Mouse (Mus musculus) kidney, embryonic 14.5 days (tissue): ENCODE measurements around the gene Otop1. TPM values are rescaled to one million over a fixed set of nuclear protein-coding genes. Genes with fewer than 3 reads are reported as not detected.

Experiments
- ATAC-seq: fragments of 200-750 bp; cut with Nextera tagmentation; 2 replicates; pipeline ENCODE4 v1.8.0; 2017; ENCODE audit warnings: moderate number of reproducible peaks, mild to moderate bottlenecking, moderate TSS enrichment, moderate library complexity; ENCODE audit not compliant: low FRiP score, low TSS enrichment
- H3K27ac ChIP-seq: fragments of 300-500 bp; sonication (generic); 2 replicates; pipeline ENCODE4 v1.5.1; 2014; ENCODE audit warnings: low read depth, mild to moderate bottlenecking, low read length, moderate library complexity, mixed read lengths
- H3K27me3 ChIP-seq: fragments of 300-500 bp; sonication (generic); 2 replicates; pipeline ENCODE4 v1.6.1; 2014; ENCODE audit warnings: mild to moderate bottlenecking, low read length; ENCODE audit not compliant: control insufficient read depth, insufficient read depth
- H3K36me3 ChIP-seq: fragments of 300-500 bp; sonication (generic); 2 replicates; pipeline ENCODE4 v1.6.1; 2014; ENCODE audit warnings: low read length, mixed read lengths; ENCODE audit not compliant: control insufficient read depth, insufficient read depth
- H3K4me1 ChIP-seq: fragments of 300-500 bp; sonication (generic); 2 replicates; pipeline ENCODE4 v1.6.1; 2014; ENCODE audit warnings: low read length, mixed read lengths; ENCODE audit not compliant: control insufficient read depth, insufficient read depth
- H3K4me2 ChIP-seq: fragments of 300-500 bp; sonication (generic); replicated peaks from 2 replicates; pipeline ENCODE4 v1.6.1; 2014; ENCODE audit warnings: low read depth, mild to moderate bottlenecking, low read length
- H3K4me3 ChIP-seq: fragments of 300-500 bp; sonication (generic); 2 replicates; pipeline ENCODE4 v1.5.1; 2014; ENCODE audit warnings: mild to moderate bottlenecking, low read length
- H3K9ac ChIP-seq: fragments of 300-500 bp; sonication (generic); 2 replicates; pipeline ENCODE4 v1.6.1; 2014; ENCODE audit warnings: low read depth, mild to moderate bottlenecking, low read length, moderate library complexity
- H3K9me3 ChIP-seq: fragments of 300-500 bp; sonication (generic); 2 replicates; pipeline ENCODE4 v1.6.1; 2016; ENCODE audit warnings: low read length; ENCODE audit not compliant: control insufficient read depth
- WGBS: fragments of 180-500 bp; shearing (Covaris S2); extraction: QIAGEN DNeasy Blood & Tissue Kit; methylation state at CpG from one replicate; pipeline ENCODE4 v1.1.7; 2014; 5-methylcytosine and 5-hydroxymethylcytosine counted together
- polyA plus RNA-seq: library from polyadenylated mRNA; unstranded; fragments of >200 nt; fragmentation: Nextera tagmentation; extraction: Ambion mirVana; gene quantifications from 2 replicates; pipeline ENCODE4 v1.2.1, GENCODE M21; 2014

Otop1 gene
- polyA plus RNA-seq, result not detected in 2 replicates

- Histone ChIP-seq H3K9me3 (no peaks in the 10 kb centered on the region), H3K4me1 (peaks cover 9% of the 10 kb centered on the region; the same call in 1 of the 2 replicates), H3K9ac (no peak within 1 kb of the TSS), H3K27me3 (peaks cover 49% of the 10 kb centered on the region), H3K27ac (no peak within 1 kb of the TSS), H3K36me3 (0 out of 2 replicates have a peak, but pooled peaks cover 3% of the 10 kb centered on the region), H3K4me3 (peak within 1 kb of the TSS; percentile 32; the same call in 1 of the 2 replicates), H3K4me2 (no peak within 1 kb of the TSS)
- 8% methylated on average over 4 of the region's 4 CpGs for WGBS
- no peak for ATAC-seq
Observed at GRCm38 (mm10) chr5:38275771-38276170, at the start of gene Otop1. Otop1 (plus strand) TSS chr5:38275972.

DNA sequence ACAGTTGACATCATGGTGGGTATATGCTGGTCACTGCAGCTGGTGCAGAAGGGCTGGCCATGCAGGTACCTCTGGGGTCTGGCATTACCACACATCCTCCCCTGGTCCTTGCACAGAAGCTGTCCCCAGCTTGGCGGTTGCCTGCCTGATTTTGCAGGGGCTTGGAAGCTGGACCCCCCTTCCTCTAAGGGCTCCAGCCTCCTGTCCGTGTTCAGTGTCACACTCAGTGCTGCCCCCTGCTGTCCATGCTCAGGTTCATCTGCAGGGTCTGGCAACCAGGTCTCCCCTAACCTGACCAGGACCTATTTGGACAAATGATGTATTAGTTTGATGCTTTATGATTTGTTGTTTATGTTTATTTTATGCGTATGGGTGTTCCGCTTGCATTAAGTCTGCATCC is 40.4 kb upstream of the Otop1 start:
- ATAC-seq, result peak; percentile 69
- WGBS, result 67% methylated on average over 4 of the region's 4 CpGs
- H3K4me1 ChIP-seq, result no peaks in the 10 kb centered on the region
- peaks cover 43% of the 10 kb centered on the region for H3K36me3 ChIP-seq
- no peak overlapping the region for H3K9ac ChIP-seq
- H3K4me3 ChIP-seq, result no peak overlapping the region
- H3K27ac ChIP-seq, result no peak overlapping the region
- no peaks in the 10 kb centered on the region for H3K27me3 ChIP-seq
- no peaks in the 10 kb centered on the region for H3K9me3 ChIP-seq
- H3K4me2 ChIP-seq, result no peak overlapping the region

DNA sequence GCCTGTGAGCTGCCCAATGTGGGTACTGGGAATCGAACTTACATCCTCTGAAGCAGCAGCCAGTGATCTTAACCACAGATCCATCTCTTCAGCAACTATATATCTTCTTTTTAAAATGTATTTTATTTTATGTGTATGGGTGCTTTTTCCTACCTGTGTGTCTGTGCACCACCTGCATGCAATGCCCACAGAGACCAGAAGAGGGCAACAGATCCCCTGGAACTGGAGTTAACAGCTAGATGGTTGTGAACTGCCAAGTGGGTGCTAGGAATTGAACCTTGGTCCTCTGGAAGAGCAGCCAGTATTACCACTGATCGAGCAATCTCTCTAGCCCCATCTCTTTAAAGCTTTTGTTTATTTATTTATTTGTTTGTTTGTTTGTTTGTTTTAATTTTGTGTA is 39.1 kb upstream of the Otop1 start:
- Histone ChIP-seq H3K9ac (no peak overlapping the region), H3K27me3 (no peaks in the 10 kb centered on the region), H3K4me1 (0 out of 2 replicates have a peak, but pooled peaks cover 7% of the 10 kb centered on the region), H3K27ac (no peak overlapping the region), H3K4me2 (no peak overlapping the region), H3K4me3 (no peak overlapping the region), H3K9me3 (no peaks in the 10 kb centered on the region), H3K36me3 (peaks cover 33% of the 10 kb centered on the region)
- no peak for ATAC-seq
- 96% methylated on average over 2 of the region's 2 CpGs for WGBS

DNA sequence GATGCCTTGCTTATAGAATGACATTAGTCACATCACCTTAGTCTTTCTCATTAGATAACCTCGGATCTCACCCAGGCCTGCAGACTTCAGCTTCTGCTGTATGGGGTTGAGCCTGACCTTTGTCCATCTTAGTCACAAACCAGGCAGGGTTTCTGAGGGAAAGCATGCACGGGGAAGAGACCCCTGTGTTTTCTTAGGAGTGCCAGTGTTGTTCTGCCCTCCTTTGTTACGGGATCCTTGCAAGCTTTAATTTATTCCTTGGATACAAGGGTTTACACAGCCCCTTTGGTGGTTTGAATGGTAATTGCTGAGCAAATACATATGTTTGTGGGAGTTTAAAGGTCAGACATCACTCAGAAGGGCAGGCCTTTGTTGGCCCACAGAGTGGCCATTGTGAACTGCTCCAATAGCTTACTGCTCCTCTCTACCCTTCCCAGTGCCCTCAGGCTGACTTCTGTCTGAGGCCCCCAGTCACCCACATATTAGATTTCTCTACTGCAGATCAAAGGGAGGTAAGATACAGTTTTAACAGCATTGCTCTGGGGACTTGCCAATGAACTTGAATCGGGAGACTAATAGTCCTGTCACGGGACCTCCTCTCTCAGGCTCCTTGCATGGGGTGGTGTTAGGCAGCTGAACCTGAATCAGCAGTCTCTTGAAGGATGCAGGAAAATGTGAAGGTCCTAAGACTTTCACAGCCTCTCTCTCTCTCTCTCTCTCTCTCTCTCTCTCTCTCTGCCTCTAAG is 34.9 kb upstream of the Otop1 start:
- H3K9me3 ChIP-seq, result no peaks in the 10 kb centered on the region
- H3K4me1 ChIP-seq, result 0 out of 2 replicates have a peak, but pooled peaks cover 7% of the 10 kb centered on the region
- no peak overlapping the region for H3K9ac ChIP-seq
- H3K4me2 ChIP-seq, result no peak overlapping the region
- no peak overlapping the region for H3K4me3 ChIP-seq
- peak; percentile 72 for ATAC-seq
- H3K27ac ChIP-seq, result no peak overlapping the region
- H3K36me3 ChIP-seq, result no peaks in the 10 kb centered on the region
- WGBS, result 14% methylated on average over 5 of the region's 5 CpGs
- no peaks in the 10 kb centered on the region for H3K27me3 ChIP-seq

DNA sequence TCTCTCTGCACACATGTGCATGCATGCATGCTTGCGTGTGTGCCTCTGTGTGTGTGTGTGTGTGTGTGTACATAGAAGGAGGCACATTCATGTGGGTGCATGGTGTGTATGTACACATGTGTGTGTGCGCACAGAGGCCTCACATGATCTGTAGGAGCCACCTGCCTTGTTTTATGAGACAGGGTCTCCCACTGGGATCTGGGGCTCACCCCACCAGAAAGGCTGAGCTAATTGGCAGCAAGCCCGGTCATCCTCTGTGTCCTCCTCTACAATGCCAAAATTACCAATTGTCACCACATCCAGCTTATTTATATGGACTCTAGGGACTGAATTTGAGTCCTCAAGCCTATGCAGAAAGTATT is 34.3 kb upstream of the Otop1 start:
- no peaks in the 10 kb centered on the region for H3K27me3 ChIP-seq
- H3K36me3 ChIP-seq, result no peaks in the 10 kb centered on the region
- 77% methylated on average over 3 of the region's 3 CpGs for WGBS

DNA sequence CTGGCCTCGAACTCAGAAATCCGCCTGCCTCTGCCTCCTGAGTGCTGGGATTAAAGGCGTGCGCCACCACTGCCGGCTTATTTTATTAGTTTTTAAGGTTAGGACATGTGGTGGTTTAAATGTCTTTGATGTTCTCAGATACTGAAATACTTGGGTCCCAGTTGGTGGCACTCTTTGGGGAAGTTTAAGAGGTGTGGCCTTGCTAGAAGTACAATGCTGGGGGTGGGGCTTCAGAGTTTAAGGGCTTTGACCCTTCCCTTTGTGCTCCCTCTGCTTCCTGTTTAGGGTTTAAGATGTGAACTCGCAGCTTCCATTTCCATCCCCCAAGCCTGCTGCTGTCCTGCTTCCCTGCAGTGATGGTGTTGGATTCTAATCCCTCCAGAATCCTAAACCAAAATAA is 33.8 kb upstream of the Otop1 start:
- H3K36me3 ChIP-seq, result no peaks in the 10 kb centered on the region
- H3K4me1 ChIP-seq, result 0 out of 2 replicates have a peak, but pooled peaks cover 7% of the 10 kb centered on the region
- ATAC-seq, result no peak
- no peak overlapping the region for H3K27ac ChIP-seq
- no peak overlapping the region for H3K9ac ChIP-seq
- WGBS, result 81% methylated on average over 6 of the region's 6 CpGs
- no peak overlapping the region for H3K4me2 ChIP-seq
- no peaks in the 10 kb centered on the region for H3K9me3 ChIP-seq
- no peaks in the 10 kb centered on the region for H3K27me3 ChIP-seq
- no peak overlapping the region for H3K4me3 ChIP-seq

More for the DNA sequence above, 34.3 kb upstream of the Otop1 start:
- Histone ChIP-seq H3K4me3 (no peak overlapping the region), H3K4me1 (0 out of 2 replicates have a peak, but pooled peaks cover 7% of the 10 kb centered on the region), H3K4me2 (no peak overlapping the region), H3K27ac (no peak overlapping the region), H3K9ac (no peak overlapping the region), H3K9me3 (no peaks in the 10 kb centered on the region)
- 0 out of 2 replicates have a peak, but pooled peaks have one; percentile 40 for ATAC-seq

DNA sequence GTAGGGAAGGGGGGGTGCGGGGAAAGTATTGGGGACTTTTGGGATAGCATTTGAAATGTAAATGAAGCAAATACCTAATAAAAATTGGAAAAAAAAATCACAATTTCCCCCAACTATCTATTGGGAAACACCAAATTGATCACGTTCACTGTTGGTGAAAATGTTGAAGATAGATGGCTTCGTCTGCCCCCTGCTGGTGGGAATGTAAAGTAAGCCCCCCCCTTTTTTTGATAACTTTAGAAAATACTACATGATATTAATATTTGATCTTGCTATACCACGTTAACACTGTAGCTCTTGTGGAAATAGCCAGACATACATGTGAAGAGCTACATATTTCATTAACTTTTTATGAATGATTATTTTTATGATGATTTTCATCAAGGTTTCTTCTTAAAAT is 20.6 kb upstream of the Otop1 start:
- no peak overlapping the region for H3K4me2 ChIP-seq
- no peak overlapping the region for H3K27ac ChIP-seq
- no peak overlapping the region for H3K9ac ChIP-seq
- H3K27me3 ChIP-seq, result no peaks in the 10 kb centered on the region
- 54% methylated on average over 4 of the region's 4 CpGs for WGBS
- no peak for ATAC-seq
- H3K4me3 ChIP-seq, result no peak overlapping the region
- H3K36me3 ChIP-seq, result no peaks in the 10 kb centered on the region
- H3K9me3 ChIP-seq, result no peaks in the 10 kb centered on the region
- H3K4me1 ChIP-seq, result no peaks in the 10 kb centered on the region

DNA sequence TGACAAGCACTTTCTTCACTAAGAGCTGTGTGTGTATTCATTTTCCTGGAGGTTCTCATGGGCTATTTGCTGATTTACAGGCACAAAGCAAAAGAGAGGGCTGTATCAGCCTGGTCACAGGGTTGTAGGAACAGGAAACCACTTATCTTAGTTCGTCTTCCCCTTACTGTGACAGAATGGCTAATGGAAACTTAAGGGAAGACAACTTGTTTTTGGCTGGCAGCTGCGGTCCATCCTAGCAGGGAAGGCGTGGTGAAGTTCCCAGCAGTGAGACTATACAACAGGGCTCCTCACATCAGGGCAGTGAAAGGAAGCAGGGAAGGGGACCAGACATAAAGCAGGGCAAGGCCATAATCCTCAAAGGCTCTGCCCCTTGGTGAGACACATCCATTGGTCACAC is 20.1 kb upstream of the Otop1 start:
- no peaks in the 10 kb centered on the region for H3K27me3 ChIP-seq

GRCm38 (mm10) chr5:38256551-38256950 is 19.2 kb upstream of the Otop1 start:
- H3K36me3 ChIP-seq, result no peaks in the 10 kb centered on the region
- H3K9ac ChIP-seq, result no peak overlapping the region
- no peak overlapping the region for H3K4me3 ChIP-seq
- H3K27me3 ChIP-seq, result no peaks in the 10 kb centered on the region
- no peaks in the 10 kb centered on the region for H3K9me3 ChIP-seq
- H3K4me1 ChIP-seq, result peaks cover 5% of the 10 kb centered on the region; the same call in 1 of the 2 replicates
- no peak overlapping the region for H3K27ac ChIP-seq
- H3K4me2 ChIP-seq, result no peak overlapping the region
- WGBS, result 96% methylated on average over 1 of the region's 1 CpGs
- ATAC-seq, result no peak

More for the DNA sequence above, 20.1 kb upstream of the Otop1 start:
- WGBS, result 63% methylated on average over 3 of the region's 3 CpGs
- H3K9me3 ChIP-seq, result no peaks in the 10 kb centered on the region
- H3K36me3 ChIP-seq, result no peaks in the 10 kb centered on the region
- H3K9ac ChIP-seq, result no peak overlapping the region
- no peak for ATAC-seq
- H3K27ac ChIP-seq, result no peak overlapping the region
- no peak overlapping the region for H3K4me3 ChIP-seq
- H3K4me1 ChIP-seq, result no peaks in the 10 kb centered on the region
- no peak overlapping the region for H3K4me2 ChIP-seq
